Mouse (Mus musculus): ENCODE measurements around the gene Ubr7.

The Ubr7 gene

GRCm38 (mm10) chr12:102743036-102743588 is 14.7 kb upstream of the Ubr7 start:
- DNase-seq (ENCODE audit: inconsistent ontology term), result no peak

DNA sequence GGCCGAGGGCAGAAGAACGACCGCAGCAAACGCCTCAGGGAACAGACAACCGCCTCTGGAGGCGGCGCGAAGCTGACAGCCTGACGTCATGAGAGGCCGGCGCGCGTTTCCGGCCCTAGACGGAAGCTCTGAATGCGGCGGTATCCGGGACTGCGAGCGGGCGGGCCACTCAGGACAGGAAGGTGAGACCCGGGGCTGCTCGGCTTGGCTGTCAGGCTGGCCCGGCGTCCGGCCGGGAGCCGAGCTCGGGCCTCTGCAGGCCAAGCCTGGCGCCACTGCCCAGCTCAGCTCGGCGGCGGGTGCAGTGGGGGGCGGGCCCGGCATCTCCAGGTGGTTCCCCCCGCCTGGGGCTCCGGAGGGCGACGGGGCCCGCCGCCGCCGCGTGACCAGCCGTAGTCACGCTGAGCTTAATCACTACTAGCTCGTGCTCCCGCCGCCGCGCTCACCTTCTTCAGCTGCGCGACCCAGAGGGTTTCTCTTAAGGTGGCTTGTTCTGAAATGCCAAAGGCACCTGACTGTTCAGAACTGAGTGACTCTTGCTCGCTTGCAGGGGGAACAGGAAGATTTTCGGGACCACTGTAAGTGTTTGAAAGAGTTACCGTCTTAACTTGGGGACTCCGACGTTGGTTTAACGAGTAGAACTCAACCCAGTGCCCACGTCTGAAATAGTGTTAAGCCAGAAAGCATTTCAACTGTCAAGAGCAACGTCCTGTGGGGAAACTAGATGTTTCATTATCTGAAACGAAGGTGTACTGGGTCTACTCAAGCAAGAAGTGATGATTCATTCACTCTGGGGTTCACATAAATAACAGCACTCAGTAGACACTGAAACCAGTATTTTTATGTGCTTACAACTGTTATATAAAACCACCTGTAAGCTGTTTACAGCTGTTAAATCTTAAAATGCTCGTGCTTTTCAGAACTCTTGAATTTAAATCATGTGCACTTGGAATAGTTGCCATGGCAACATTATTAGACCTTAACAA is 13.9 kb upstream of the Ubr7 start, which contains the start of the genes Moap1 and Tmem251:
Gene Moap1 (minus strand): TSS at position 73 of the 986 bp plus-strand sequence.
Gene Tmem251 (plus strand): TSS at position 174 of the 986 bp plus-strand sequence.
- DNase-seq (ENCODE audit: inconsistent ontology term), result peak; percentile 92

DNA sequence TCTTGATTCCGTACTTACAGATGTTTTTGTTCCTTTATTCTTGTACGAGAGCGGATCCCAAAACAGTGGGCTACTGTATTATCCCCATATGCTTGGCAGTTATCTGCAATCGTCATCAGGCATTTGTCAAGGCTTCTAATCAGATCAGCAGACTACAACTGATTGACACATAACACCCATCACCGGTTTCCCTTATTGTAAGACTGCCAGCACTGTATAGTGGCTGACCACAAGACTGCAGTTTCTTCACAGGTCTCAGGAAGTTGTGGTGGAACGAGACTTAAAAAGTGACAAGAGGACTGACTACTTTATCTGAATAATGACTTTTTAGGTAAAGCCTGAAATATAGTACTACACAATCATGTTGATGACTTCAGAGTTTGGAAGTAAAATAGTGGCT is 12.9 kb upstream of the Ubr7 start:
- no peak for DNase-seq (ENCODE audit: inconsistent ontology term)

DNA sequence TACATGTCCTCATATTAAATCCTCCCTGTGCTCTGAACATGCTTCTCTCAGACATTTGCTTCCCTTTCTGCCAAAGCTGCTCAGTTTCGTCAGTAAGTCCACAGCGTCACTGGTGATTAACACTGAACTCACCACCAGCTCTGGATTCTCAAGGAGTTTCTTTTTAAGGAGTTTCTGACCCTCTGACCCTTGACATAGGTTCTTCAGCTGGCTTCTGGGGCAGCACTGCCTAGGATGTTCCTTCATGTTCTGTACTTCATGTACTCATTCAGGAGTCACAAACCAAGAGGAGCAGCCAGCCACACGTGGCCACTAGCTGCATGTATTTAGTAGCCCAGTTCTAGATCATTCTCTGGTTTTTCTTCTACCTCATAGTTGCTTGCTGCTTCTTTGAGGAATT is 9.5 kb upstream of the Ubr7 start:
- DNase-seq (ENCODE audit: inconsistent ontology term), result no peak

DNA sequence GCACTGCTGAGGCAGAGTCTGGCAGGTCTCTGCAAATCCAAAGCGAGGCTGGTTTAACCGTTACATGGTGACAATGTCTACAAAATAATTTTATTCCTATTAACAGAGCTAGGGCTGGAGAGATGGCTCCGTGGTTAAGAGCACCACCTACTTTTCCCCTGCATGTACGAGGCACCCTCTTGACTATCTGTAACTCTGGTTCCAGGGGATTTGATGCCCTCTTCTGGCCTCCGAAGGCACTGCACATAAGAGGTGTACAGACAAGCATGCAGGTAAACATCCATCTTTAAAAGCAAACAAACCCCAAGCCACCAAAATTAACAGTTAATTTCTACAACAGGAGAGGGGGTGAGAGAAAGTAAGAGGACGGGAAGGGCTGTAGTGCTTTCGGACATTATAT is 1.5 kb upstream of the Ubr7 start:
- DNase-seq (ENCODE audit: inconsistent ontology term), result no peak

- DNase-seq (ENCODE audit: inconsistent ontology term), result no peak
These were observed 595 bp upstream of the Ubr7 start for GRCm38 (mm10) chr12:102757055-102757688.

DNA sequence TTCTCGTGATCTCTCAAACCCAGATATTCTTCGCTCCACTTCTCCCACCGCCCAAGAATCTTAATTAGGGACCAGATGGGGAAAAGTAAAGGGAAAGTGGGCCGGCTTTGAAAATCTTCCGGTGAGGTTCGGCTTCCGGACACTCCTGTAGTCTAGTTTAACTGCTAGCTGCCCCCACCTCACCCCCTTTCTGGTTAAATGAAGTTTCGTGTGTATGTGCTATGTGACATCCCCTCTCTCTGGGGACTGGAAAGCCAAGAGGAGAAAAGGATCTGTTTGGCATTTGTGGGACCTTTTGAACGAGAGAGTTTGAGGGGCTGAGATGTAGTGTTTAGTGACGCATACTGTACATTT is 613 bp downstream of the Ubr7 start, which contains the start of gene Gm20604:
Gene Gm20604 (minus strand): TSS at position 270 of the 354 bp plus-strand sequence.
- DNase-seq (ENCODE audit: inconsistent ontology term), result no peak

- no peak for DNase-seq (ENCODE audit: inconsistent ontology term)
These were observed 1.2 kb downstream of the Ubr7 start for GRCm38 (mm10) chr12:102758936-102759335.

GRCm38 (mm10) chr12:102761668-102762067 is 3.9 kb downstream of the Ubr7 start:
- no peak for DNase-seq (ENCODE audit: inconsistent ontology term)

GRCm38 (mm10) chr12:102763696-102764095 is 5.9 kb downstream of the Ubr7 start:
- DNase-seq (ENCODE audit: inconsistent ontology term), result no peak

GRCm38 (mm10) chr12:102769000-102769399 is 11.2 kb downstream of the Ubr7 start:
- DNase-seq (ENCODE audit: inconsistent ontology term), result no peak

GRCm38 (mm10) chr12:102771601-102772000 is 13.8 kb downstream of the Ubr7 start:
- no peak for DNase-seq (ENCODE audit: inconsistent ontology term)

GRCm38 (mm10) chr12:102772676-102773075 is 14.9 kb downstream of the Ubr7 start:
- no peak for DNase-seq (ENCODE audit: inconsistent ontology term)

DNA sequence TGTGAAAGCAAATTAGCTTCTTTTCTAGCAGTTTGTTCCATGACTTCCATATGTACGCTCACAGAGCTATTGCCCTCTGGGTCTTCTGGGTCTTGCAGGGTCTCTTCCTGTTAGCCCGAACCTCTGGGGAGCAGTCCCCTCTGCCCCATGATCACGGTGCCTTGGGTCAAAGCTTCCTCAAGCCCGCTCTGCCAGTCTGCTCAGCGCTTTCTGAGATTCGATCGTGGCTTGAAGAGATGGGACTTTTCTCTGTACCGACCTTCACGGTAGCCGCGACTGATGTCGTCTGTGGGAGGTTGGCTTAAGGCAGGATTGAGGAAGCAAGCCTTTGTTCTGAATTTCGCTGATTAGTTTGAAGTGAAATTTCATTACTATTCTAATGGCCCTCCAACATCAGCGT is 18.3 kb downstream of the Ubr7 start:
- no peak for DNase-seq (ENCODE audit: inconsistent ontology term)

- no peak for DNase-seq (ENCODE audit: inconsistent ontology term)
These were observed 20.4 kb downstream of the Ubr7 start for GRCm38 (mm10) chr12:102778151-102778550.

- DNase-seq (ENCODE audit: inconsistent ontology term), result no peak
These were observed 21.7 kb downstream of the Ubr7 start for GRCm38 (mm10) chr12:102779452-102779851.

DNA sequence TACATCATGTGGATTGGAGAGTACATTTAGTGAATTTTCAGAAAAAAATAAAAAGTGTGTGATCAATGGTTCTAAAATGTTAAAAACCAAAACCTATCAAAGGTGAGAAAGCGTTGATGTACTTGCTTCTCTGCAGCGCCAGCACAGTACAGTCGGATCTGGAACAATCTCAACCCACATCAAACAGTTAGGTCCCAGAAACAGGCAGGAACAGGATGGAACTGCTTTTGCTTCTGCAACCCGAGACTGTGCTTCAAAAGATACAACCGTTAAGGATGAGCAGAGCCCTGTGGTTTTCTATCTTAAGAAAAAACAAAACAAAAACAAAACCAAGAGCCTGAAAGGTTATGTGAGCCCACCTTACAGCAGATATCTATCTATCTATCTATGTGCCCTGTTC is 25.1 kb downstream of the Ubr7 start:
- DNase-seq (ENCODE audit: inconsistent ontology term), result no peak

GRCm38 (mm10) chr12:102784899-102785592 is 27.3 kb downstream of the Ubr7 start:
- no peak for DNase-seq (ENCODE audit: inconsistent ontology term)

DNA sequence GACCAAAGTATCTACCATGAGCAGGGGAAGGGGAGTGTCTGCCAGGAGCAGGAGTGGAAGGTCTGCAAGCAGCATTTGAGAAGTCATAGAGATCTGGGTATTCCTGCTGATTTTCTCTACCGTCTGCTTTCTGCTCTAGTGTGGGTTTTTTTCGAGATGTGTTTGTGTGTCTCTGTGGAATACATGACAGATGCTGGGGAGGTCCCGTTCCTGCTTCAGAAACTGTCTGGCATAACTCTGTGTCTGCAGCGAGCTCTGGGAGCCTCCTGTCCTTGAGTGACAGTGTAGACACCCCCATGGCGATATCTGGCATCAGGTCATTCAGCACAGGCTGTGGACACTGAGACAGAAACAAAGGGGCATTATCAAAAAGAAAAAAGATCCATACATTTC is 27.8 kb downstream of the Ubr7 start:
- no peak for DNase-seq (ENCODE audit: inconsistent ontology term)

GRCm38 (mm10) chr12:102787927-102788326 is 30.2 kb downstream of the Ubr7 start:
- no peak for DNase-seq (ENCODE audit: inconsistent ontology term)

DNA sequence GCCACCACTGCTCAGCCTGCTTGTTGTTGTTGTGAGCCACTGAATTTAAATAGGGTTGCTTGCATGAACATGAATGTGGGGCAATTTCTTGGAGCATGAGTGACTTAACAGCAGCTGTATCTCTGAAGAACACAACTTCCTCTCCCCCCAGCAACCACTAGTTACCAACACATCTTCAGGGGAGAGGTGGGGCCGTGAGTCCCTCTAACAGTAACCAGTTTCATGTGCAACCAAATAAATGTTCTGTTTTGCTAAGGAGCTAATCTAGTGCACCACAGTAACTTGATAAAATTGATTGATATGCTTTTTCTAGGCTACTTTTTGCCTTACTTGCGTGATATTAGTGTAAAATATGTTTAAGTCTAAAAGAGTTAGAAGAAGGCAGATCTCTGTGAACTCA is 41.8 kb downstream of the Ubr7 start:
- DNase-seq (ENCODE audit: inconsistent ontology term), result no peak

DNA sequence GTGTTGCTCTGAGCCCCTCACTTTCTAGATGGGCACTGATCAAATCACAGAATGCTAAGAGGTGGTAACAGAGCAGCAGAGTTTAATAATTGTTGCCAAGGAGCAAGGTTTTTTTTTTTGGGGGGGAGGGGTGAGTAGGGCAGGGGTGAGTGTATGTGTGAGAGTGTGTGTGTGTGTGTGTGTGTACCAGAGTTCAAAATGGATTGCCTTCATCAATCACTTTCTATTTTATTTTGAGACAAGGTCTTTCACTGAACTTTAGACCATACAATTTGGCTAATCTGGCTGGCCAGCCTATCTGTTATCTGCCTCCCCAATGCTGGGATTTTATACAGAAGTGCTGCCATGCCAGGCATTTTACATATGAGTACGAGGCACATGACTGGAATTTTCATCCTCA is 57.1 kb downstream of the Ubr7 start:
- no peak for DNase-seq (ENCODE audit: inconsistent ontology term)
